Mouse (Mus musculus) embryonic facial prominence, embryonic 10.5 days (tissue): Measurements from ENCODE around the gene Arid1a. TPM values are rescaled to one million over a fixed set of nuclear protein-coding genes. Genes with fewer than 3 reads are reported as not detected.

Source experiments
- DNase-seq: peaks from one replicate; pipeline ENCODE4 v3.0.0-alpha.2; 2017; ENCODE audit warnings: low spot score
- H3K27ac ChIP-seq: fragments of 300-500 bp; sonication (generic); replicated peaks from 2 replicates; pipeline ENCODE4 v1.5.1; 2016; ENCODE audit warnings: mild to moderate bottlenecking
- H3K27me3 ChIP-seq: fragments of 300-500 bp; sonication (generic); replicated peaks from 2 replicates; pipeline ENCODE4 v1.6.1; 2016; ENCODE audit warnings: low read depth, mild to moderate bottlenecking; ENCODE audit not compliant: poor library complexity, severe bottlenecking
- H3K36me3 ChIP-seq: fragments of 300-500 bp; sonication (generic); replicated peaks from 2 replicates; pipeline ENCODE4 v1.6.1; 2016; ENCODE audit warnings: mild to moderate bottlenecking, moderate library complexity
- H3K4me1 ChIP-seq: fragments of 300-500 bp; sonication (generic); 2 replicates; pipeline ENCODE4 v1.6.1; 2016
- H3K4me3 ChIP-seq: fragments of 300-500 bp; sonication (generic); 2 replicates; pipeline ENCODE4 v1.5.1; 2016; ENCODE audit warnings: mild to moderate bottlenecking, moderate library complexity
- H3K9me3 ChIP-seq: fragments of 300-500 bp; sonication (generic); 2 replicates; pipeline ENCODE4 v1.6.1; 2016; ENCODE audit warnings: mild to moderate bottlenecking
- WGBS: fragments of 180-500 bp; shearing (Covaris S2); methylation state at CpG from one replicate; pipeline ENCODE4 v1.1.7; 2016; 5-methylcytosine and 5-hydroxymethylcytosine counted together
- polyA plus RNA-seq: library from polyadenylated mRNA; unstranded; fragments of >200 nt; fragmentation: Nextera tagmentation; extraction: Ambion mirVana; gene quantifications from 2 replicates; pipeline ENCODE4 v1.2.1, GENCODE M21; 2016

Arid1a gene
- polyA plus RNA-seq, 1 experiment from 2014 or later = 38.9 TPM

GRCm38 (mm10) chr4:133719791-133720190 lies 36.8 kb downstream of the Arid1a start:
- H3K36me3 ChIP-seq = peaks cover 99% of the 10 kb centered on the region
- no peaks in the 10 kb centered on the region for H3K27me3 ChIP-seq
- H3K4me3 ChIP-seq = no peak overlapping the region
- no peaks in the 10 kb centered on the region for H3K9me3 ChIP-seq
- DNase-seq = no peak
- H3K4me1 ChIP-seq = no peaks in the 10 kb centered on the region
- WGBS = 91% methylated on average over 3 of the region's 3 CpGs
- no peak overlapping the region for H3K27ac ChIP-seq

GRCm38 (mm10) chr4:133712755-133713154 lies 43.8 kb downstream of the Arid1a start:
- Histone ChIP-seq H3K9me3 (no peaks in the 10 kb centered on the region), H3K36me3 (peaks cover 99% of the 10 kb centered on the region), H3K27ac (no peak overlapping the region), H3K27me3 (no peaks in the 10 kb centered on the region), H3K4me3 (no peak overlapping the region), H3K4me1 (peaks cover 24% of the 10 kb centered on the region)
- no peak for DNase-seq
- 93% methylated on average over 5 of the region's 5 CpGs for WGBS

- Histone ChIP-seq H3K27me3 (no peaks in the 10 kb centered on the region), H3K4me3 (no peak overlapping the region), H3K36me3 (peaks cover 99% of the 10 kb centered on the region), H3K4me1 (peaks cover 37% of the 10 kb centered on the region), H3K27ac (no peak overlapping the region), H3K9me3 (no peaks in the 10 kb centered on the region)
- WGBS = 89% methylated on average over 6 of the region's 6 CpGs
- DNase-seq = no peak
Observed at GRCm38 (mm10) chr4:133711307-133712076, 45.1 kb downstream of the Arid1a start.

GRCm38 (mm10) chr4:133709395-133709794 lies 47.2 kb downstream of the Arid1a start:
- H3K4me1 ChIP-seq = peaks cover 45% of the 10 kb centered on the region
- H3K9me3 ChIP-seq = no peaks in the 10 kb centered on the region
- H3K27ac ChIP-seq = no peak overlapping the region
- H3K36me3 ChIP-seq = peaks cover 99% of the 10 kb centered on the region
- no peak overlapping the region for H3K4me3 ChIP-seq
- no peaks in the 10 kb centered on the region for H3K27me3 ChIP-seq
- DNase-seq = no peak
- WGBS = 60% methylated on average over 2 of the region's 2 CpGs

GRCm38 (mm10) chr4:133707464-133707863 lies 49.1 kb downstream of the Arid1a start:
- Histone ChIP-seq H3K9me3 (no peaks in the 10 kb centered on the region), H3K4me1 (peaks cover 45% of the 10 kb centered on the region), H3K4me3 (no peak overlapping the region), H3K36me3 (peaks cover 99% of the 10 kb centered on the region), H3K27ac (no peak overlapping the region), H3K27me3 (no peaks in the 10 kb centered on the region)
- WGBS = 69% methylated on average over 1 of the region's 1 CpGs
- DNase-seq = no peak

GRCm38 (mm10) chr4:133706956-133707355 lies 49.6 kb downstream of the Arid1a start:
- Histone ChIP-seq H3K4me3 (no peak overlapping the region), H3K9me3 (no peaks in the 10 kb centered on the region), H3K4me1 (peaks cover 45% of the 10 kb centered on the region), H3K27me3 (no peaks in the 10 kb centered on the region), H3K27ac (peak overlapping the region; percentile 21; the same call in 1 of the 2 replicates), H3K36me3 (peaks cover 99% of the 10 kb centered on the region)
- DNase-seq = peak; percentile 36
- 47% methylated on average over 8 of the region's 8 CpGs for WGBS

GRCm38 (mm10) chr4:133705062-133705461 lies 51.5 kb downstream of the Arid1a start:
- DNase-seq = no peak
- H3K27me3 ChIP-seq = no peaks in the 10 kb centered on the region
- no peak overlapping the region for H3K27ac ChIP-seq
- H3K36me3 ChIP-seq = peaks cover 99% of the 10 kb centered on the region
- H3K9me3 ChIP-seq = no peaks in the 10 kb centered on the region
- 90% methylated on average over 4 of the region's 4 CpGs for WGBS
- no peak overlapping the region for H3K4me3 ChIP-seq
- H3K4me1 ChIP-seq = peaks cover 43% of the 10 kb centered on the region

- no peak overlapping the region for H3K27ac ChIP-seq
- H3K27me3 ChIP-seq = no peaks in the 10 kb centered on the region
- no peak overlapping the region for H3K4me3 ChIP-seq
- 92% methylated on average over 11 of the region's 11 CpGs for WGBS
- no peaks in the 10 kb centered on the region for H3K9me3 ChIP-seq
- H3K36me3 ChIP-seq = peaks cover 99% of the 10 kb centered on the region
- no peak for DNase-seq
- H3K4me1 ChIP-seq = peaks cover 4% of the 10 kb centered on the region; the same call in 1 of the 2 replicates
Observed at GRCm38 (mm10) chr4:133700905-133701368, 55.6 kb downstream of the Arid1a start.

GRCm38 (mm10) chr4:133695363-133695762 lies 61.2 kb downstream of the Arid1a start:
- Histone ChIP-seq H3K4me3 (no peak overlapping the region), H3K27ac (no peak overlapping the region), H3K27me3 (no peaks in the 10 kb centered on the region), H3K9me3 (no peaks in the 10 kb centered on the region), H3K4me1 (no peaks in the 10 kb centered on the region), H3K36me3 (peaks cover 100% of the 10 kb centered on the region)
- DNase-seq = no peak
- 90% methylated on average over 3 of the region's 3 CpGs for WGBS

- WGBS = 59% methylated on average over 5 of the region's 5 CpGs
- no peak overlapping the region for H3K27ac ChIP-seq
- H3K27me3 ChIP-seq = no peaks in the 10 kb centered on the region
- no peaks in the 10 kb centered on the region for H3K9me3 ChIP-seq
- H3K4me3 ChIP-seq = no peak overlapping the region
- no peak for DNase-seq
- H3K4me1 ChIP-seq = no peaks in the 10 kb centered on the region
- peaks cover 100% of the 10 kb centered on the region for H3K36me3 ChIP-seq
Observed at GRCm38 (mm10) chr4:133690252-133690651, 66.3 kb downstream of the Arid1a start.

GRCm38 (mm10) chr4:133688417-133689067 lies 68.0 kb downstream of the Arid1a start:
- WGBS = 88% methylated on average over 7 of the region's 7 CpGs
- Histone ChIP-seq H3K36me3 (peaks cover 100% of the 10 kb centered on the region), H3K27ac (no peak overlapping the region)

GRCm38 (mm10) chr4:133687126-133687525 lies 69.4 kb downstream of the Arid1a start:
- no peak for DNase-seq
- Histone ChIP-seq H3K27me3 (no peaks in the 10 kb centered on the region), H3K27ac (no peak overlapping the region), H3K4me1 (no peaks in the 10 kb centered on the region), H3K36me3 (peaks cover 100% of the 10 kb centered on the region), H3K9me3 (no peaks in the 10 kb centered on the region), H3K4me3 (no peak overlapping the region)
- WGBS = 91% methylated on average over 5 of the region's 5 CpGs

More at GRCm38 (mm10) chr4:133688417-133689067, 68.0 kb downstream of the Arid1a start:
- no peaks in the 10 kb centered on the region for H3K4me1 ChIP-seq
- H3K9me3 ChIP-seq = no peaks in the 10 kb centered on the region
- DNase-seq = no peak
- H3K4me3 ChIP-seq = no peak overlapping the region
- H3K27me3 ChIP-seq = no peaks in the 10 kb centered on the region

- H3K9me3 ChIP-seq = no peaks in the 10 kb centered on the region
- H3K4me1 ChIP-seq = no peaks in the 10 kb centered on the region
- peaks cover 100% of the 10 kb centered on the region for H3K36me3 ChIP-seq
- WGBS = 91% methylated on average over 11 of the region's 11 CpGs
- H3K27me3 ChIP-seq = no peaks in the 10 kb centered on the region
- no peak overlapping the region for H3K4me3 ChIP-seq
- H3K27ac ChIP-seq = no peak overlapping the region
- DNase-seq = no peak
Observed at GRCm38 (mm10) chr4:133686512-133686911, 70.1 kb downstream of the Arid1a start.
